Mouse (Mus musculus) adrenal gland, postnatal 36 days (tissue): ENCODE data around the gene Car15. TPM values are rescaled to one million over a fixed set of nuclear protein-coding genes. Genes with fewer than 3 reads are reported as not detected.
A peak's percentile ranks its signal among the peaks of the same experiment; 100 is the strongest.

Experiments used
- DNase-seq, 2 experiments: peaks; one replicate each; pipeline ENCODE4 v3.0.0; 2021; ENCODE audit warnings: mixed read lengths in 1 of 2
- total RNA-seq, 2 experiments: library from RNA; stranded (reverse); gene quantifications; 2 replicates each; pipeline ENCODE4 v1.2.3; 2021

Gene Car15
- total RNA-seq, 2 experiments from 2014 or later: 1.7 to 2.3 TPM

DNA sequence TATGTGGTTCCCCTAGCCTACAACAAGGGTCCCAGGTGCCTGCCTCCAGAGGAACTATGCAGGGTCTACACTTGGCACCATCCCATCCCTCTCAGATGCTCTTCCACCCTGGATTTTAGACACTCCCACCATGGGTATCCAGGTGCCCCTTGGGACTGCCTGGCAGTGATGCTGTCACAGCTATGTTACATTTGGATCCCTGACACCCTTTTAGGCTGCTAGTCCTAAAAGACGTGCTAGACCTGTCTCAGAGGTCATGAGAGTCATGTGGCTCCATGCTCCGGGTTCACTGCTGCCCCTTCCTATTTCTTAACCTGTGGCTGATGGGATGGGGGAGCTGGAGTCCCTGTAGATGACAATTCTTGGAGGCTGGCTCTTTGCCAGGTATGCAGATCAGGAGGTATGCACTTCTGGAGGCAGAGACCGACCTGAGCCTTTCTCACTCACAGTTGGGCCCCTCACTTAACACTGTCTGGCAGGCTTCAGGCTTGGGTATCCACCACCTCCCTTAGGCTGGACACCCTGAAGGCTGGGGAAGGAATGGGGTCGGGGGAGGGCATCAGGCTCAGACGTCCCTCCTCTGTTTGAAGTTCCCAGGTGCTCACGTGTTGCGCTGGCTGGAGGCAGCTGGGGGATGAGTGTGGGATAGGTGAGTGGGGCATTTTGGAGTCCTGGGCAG lies 36.2 kb downstream of the Car15 start:
- no peak for DNase-seq

DNA sequence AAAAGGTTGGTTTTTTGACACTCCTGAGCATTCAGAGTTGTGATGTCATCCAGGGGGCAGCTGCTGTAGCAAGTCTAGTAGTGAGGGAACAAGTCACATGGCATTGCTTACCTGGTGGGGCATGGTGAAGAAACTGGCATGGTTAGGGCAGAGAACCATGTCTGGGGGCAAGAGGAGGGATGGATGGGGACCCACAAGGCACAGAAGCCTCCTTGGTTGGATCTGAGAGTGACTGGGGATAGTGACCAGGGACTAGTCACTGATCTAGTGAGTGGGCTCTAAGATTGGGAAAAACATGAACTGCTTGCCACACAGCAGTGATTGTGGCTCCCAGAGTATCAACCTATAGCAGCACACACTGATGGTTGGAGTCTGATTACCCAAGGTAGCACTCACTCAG lies 38.6 kb downstream of the Car15 start:
- DNase-seq: no peak

DNA sequence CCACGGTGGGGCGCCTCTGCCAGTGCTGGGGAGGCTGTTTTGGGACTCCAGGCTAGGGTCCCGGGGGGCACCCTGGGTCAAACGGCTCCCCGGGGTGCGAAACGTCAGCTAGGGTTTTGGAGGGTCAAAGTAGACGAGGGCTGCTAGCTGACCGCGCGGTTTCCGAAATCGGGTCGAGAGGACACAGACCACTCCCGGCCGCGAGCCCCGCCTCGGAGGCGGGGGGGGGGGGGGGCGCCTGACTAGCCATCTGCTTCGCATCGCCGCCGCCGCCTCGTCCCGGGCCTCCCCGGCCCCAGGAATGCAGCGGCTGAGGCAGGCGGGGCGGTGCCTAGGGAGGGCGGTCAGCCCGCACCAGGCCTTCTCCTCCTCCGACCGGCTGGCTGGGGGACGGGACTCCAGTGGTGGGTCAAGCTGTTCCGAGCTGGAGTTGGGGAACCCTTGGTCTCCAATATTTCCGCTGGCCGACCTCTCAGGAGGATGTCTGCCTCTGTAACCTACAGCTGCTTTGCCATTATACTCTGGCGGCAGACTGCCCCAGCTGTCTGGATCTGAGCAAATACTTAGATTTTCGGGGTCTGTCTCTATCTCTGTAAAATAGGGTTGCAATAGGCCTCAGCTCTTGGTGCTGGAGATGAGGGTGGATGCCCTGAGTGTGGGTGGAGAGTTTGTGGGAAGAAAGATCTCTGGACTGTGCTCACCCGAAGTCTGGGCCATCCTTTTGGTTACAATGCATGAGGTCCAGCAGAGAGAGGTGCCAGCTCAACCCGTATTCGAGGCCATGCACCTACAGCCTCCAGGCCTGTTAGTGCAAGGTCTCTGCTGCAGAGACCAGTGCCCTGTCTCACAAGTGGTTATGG lies 39.6 kb downstream of the Car15 start:
- DNase-seq: peak; percentile 44 to 57

GRCm38 (mm10) chr16:17797812-17798311 lies 40.3 kb downstream of the Car15 start:
- DNase-seq: peak in 1 of 2 experiments; percentile 11

- DNase-seq: peak; percentile 49 to 64
Measured at GRCm38 (mm10) chr16:17796971-17797811, 41.0 kb downstream of the Car15 start, which contains the start of gene Scarf2. Gene Scarf2 (plus strand): TSS chr16:17797282.

GRCm38 (mm10) chr16:17796519-17796918 lies 41.6 kb downstream of the Car15 start:
- DNase-seq: no peak

DNA sequence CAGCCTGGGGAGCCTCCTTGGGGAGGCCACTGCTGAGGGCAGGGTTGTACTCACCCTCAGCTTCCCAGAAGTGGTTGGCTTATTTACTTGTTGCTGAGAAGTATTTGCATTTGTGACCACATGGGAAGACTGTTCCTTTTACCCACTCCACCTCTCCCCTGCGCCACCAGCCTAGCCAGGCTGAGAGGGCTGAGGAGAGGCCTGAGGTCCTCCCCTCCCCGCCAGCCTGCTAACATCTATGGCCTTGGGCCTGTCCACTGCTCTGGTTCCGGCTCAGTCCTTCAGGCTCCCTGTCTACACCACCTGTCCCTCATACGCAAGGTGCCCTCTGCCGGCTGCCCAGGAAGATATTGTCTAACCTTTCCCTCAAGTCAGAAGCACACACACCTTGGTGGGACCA lies 42.5 kb downstream of the Car15 start:
- no peak for DNase-seq

DNA sequence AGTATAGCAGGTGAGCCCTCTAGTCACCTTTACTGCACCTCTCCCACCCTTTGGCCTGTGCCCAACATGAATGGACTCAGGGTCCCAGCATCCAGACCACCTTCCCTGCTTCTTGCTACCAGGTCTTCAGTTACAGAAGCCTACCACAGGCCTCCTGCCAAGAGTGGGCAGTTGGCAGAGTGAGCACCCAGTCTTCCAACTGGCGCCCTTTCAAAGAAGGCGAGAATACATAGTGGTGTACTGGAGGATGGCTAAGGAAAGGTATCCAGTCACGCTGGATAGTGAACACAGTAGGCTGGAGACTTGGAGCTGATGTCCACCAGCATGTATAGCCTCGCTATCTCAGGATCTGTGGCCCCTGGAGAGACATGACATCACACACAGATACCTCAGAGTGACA lies 44.1 kb downstream of the Car15 start:
- no peak for DNase-seq

DNA sequence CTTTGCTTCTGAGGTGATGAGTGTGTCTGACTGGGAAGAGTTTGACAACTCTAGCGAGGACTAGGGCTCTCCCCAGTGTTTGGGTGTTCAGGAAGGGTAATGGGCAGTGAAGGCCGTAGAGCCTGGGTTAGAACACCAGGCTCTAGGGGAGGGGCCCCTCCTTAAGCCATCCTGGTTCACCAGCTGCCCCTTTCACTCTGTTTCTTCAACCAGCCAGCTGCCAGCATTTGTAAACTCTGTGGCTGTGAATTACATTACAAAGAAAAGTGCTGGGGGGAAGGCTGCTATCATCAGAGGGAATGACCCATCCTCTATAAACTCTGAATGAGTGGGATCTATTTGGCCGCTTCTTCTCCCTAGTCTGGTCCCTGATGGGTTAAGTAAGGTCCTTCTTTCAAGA lies 45.4 kb downstream of the Car15 start:
- DNase-seq: no peak

- no peak for DNase-seq
Measured at GRCm38 (mm10) chr16:17785337-17785736, 52.8 kb downstream of the Car15 start.

Other genes with a start within 250 kb of the Car15 start
- 10 to 100 TPM; 24.5 to 28.1 TPM for gene Smpd4, start 219.0 kb downstream of the Car15 start, total RNA-seq
- gene Ccdc74a, start 191.9 kb downstream of the Car15 start, total RNA-seq: 1 to 10 TPM; 1.5 to 2.5 TPM
- gene Med15, start 105.5 kb downstream of the Car15 start, total RNA-seq: 10 to 100 TPM; 52.9 to 60.5 TPM
- gene Klhl22, start 78.7 kb downstream of the Car15 start, total RNA-seq: 10 to 100 TPM; 38.3 to 43.1 TPM
- gene Scarf2, start 41.1 kb downstream of the Car15 start, total RNA-seq: 10 to 100 TPM in 1 of 2 experiments, 1 to 10 TPM in 1; 8.6 to 11.6 TPM
- gene B830017H08Rik, start 5.2 kb downstream of the Car15 start, total RNA-seq: not detected
- gene Gm20518, start 53.3 kb upstream of the Car15 start, total RNA-seq: under 1 TPM; 0.20 to 0.40 TPM
- gene Tssk1, start 55.9 kb upstream of the Car15 start, total RNA-seq: under 1 TPM; 0.10 to 0.13 TPM
- 10 to 100 TPM; 61.7 to 67.5 TPM for gene Dgcr2, start 60.2 kb upstream of the Car15 start, total RNA-seq
- gene Tssk2, start 60.3 kb upstream of the Car15 start, total RNA-seq: not detected
- 10 to 100 TPM; 13.9 to 16.7 TPM for gene Ess2, start 73.0 kb upstream of the Car15 start, total RNA-seq
- not detected for gene Gsc2, start 76.7 kb upstream of the Car15 start, total RNA-seq
- 100 to 1,000 TPM; 365 to 608 TPM for gene Slc25a1, start 89.9 kb upstream of the Car15 start, total RNA-seq
- gene Vpreb2, start 142.1 kb upstream of the Car15 start, total RNA-seq: not detected
- gene Dgcr6, start 214.5 kb upstream of the Car15 start, total RNA-seq: 10 to 100 TPM; 55.4 to 85.3 TPM